ENCODE assay signal across 16 mouse cellular contexts in genomic region chr4:44224141-44224540, GRCm38 (mm10). TPM values are rescaled to one million over a fixed set of nuclear protein-coding genes. Genes with fewer than 3 reads are reported as not detected.
DNase-seq lines count a peak whose midpoint lies in the region; ATAC-seq lines count a peak whose summit lies in the region.
"Had no signal": no experiment of that assay in that cellular context is flagged by ENCODE, and none has a peak within 500 bp of the region (broad histone marks: within the 10 kb centered on the region; RNA-seq: fewer than 3 reads in every experiment).

No protein-coding gene starts in this region.

- intact Hi-C loops in left cerebral cortex, postnatal 36 days (cut with DNase I) = no loop called here

- no peak overlapping the region for H3K4me3 ChIP-seq in limb, embryonic 11.5 days (ENCODE audit: low read depth, low read length)
- H3K4me3 ChIP-seq in limb, embryonic 10.5 days = no peak overlapping the region
- no peak overlapping the region for H3K4me3 ChIP-seq in forebrain, embryonic 13.5 days
- H3K4me3 ChIP-seq: erythroblast, embryonic 14.5 days; kidney, embryonic 15.5 days; liver, embryonic 12.5 days had no signal

- WGBS in limb, embryonic 11.5 days = 46% methylated on average over 9 of the region's 9 CpGs
- WGBS in limb, embryonic 10.5 days = 50% methylated on average over 9 of the region's 9 CpGs
- WGBS in forebrain, embryonic 13.5 days = 10% methylated on average over 9 of the region's 9 CpGs

- no peaks in the 10 kb centered on the region for H3K36me3 ChIP-seq in limb, embryonic 11.5 days (ENCODE audit: control insufficient read depth, insufficient read depth, low read length)
- H3K36me3 ChIP-seq in limb, embryonic 10.5 days = no peaks in the 10 kb centered on the region
- H3K36me3 ChIP-seq in forebrain, embryonic 13.5 days (ENCODE audit: poor library complexity, severe bottlenecking) = no peaks in the 10 kb centered on the region
- H3K36me3 ChIP-seq: kidney, embryonic 15.5 days; liver, embryonic 12.5 days had no signal

- no peak for ATAC-seq in limb, embryonic 11.5 days (ENCODE audit: insufficient number of reproducible peaks, low FRiP score, low TSS enrichment, low read depth)
- peak; percentile 58; the same call in 1 of the 2 replicates for ATAC-seq in forebrain, embryonic 13.5 days
- no peak for ATAC-seq in megakaryocyte progenitor cell, adult 5-6 weeks (replicated peaks; ENCODE audit: poor library complexity)
- ATAC-seq: liver, embryonic 12.5 days had no signal

- H3K27ac ChIP-seq in limb, embryonic 11.5 days (replicated peaks; ENCODE audit: low read depth, low read length) = no peak overlapping the region
- H3K27ac ChIP-seq in limb, embryonic 10.5 days = no peak overlapping the region
- 0 out of 2 replicates have a peak overlapping the region, but pooled peaks have one; percentile 3 for H3K27ac ChIP-seq in forebrain, embryonic 13.5 days
- H3K27ac ChIP-seq: kidney, embryonic 15.5 days; liver, embryonic 12.5 days had no signal

- H3K27me3 ChIP-seq in limb, embryonic 11.5 days (ENCODE audit: control insufficient read depth, insufficient read depth, low read length) = no peaks in the 10 kb centered on the region
- H3K27me3 ChIP-seq in limb, embryonic 10.5 days (ENCODE audit: low read depth, poor library complexity, severe bottlenecking) = no peaks in the 10 kb centered on the region
- no peaks in the 10 kb centered on the region for H3K27me3 ChIP-seq in forebrain, embryonic 13.5 days
- H3K27me3 ChIP-seq: kidney, embryonic 15.5 days; liver, embryonic 12.5 days had no signal

- H3K9ac ChIP-seq in limb, embryonic 11.5 days (ENCODE audit: low read length) = no peak overlapping the region
- H3K9ac ChIP-seq in forebrain, embryonic 13.5 days = peak overlapping the region; percentile 2; the same call in 1 of the 2 replicates
- H3K9ac ChIP-seq: kidney, embryonic 15.5 days; liver, embryonic 12.5 days had no signal

- 0 out of 2 replicates have a peak, but pooled peaks cover 2% of the 10 kb centered on the region for H3K4me1 ChIP-seq in limb, embryonic 11.5 days (ENCODE audit: control insufficient read depth, insufficient read depth, low read length)
- peaks cover 15% of the 10 kb centered on the region for H3K4me1 ChIP-seq in limb, embryonic 10.5 days
- H3K4me1 ChIP-seq in forebrain, embryonic 13.5 days = peaks cover 30% of the 10 kb centered on the region

- no peak overlapping the region for H3K4me2 ChIP-seq in limb, embryonic 11.5 days (ENCODE audit: low read depth, severe bottlenecking)
- peak overlapping the region; percentile 31 for H3K4me2 ChIP-seq in forebrain, embryonic 13.5 days
- H3K4me2 ChIP-seq: heart, embryonic 11.5 days; kidney, embryonic 15.5 days; liver, embryonic 12.5 days had no signal

- no peaks in the 10 kb centered on the region for H3K9me3 ChIP-seq in limb, embryonic 11.5 days (ENCODE audit: control insufficient read depth, low read length)
- no peaks in the 10 kb centered on the region for H3K9me3 ChIP-seq in limb, embryonic 10.5 days (replicated peaks)
- H3K9me3 ChIP-seq in forebrain, embryonic 13.5 days (replicated peaks) = no peaks in the 10 kb centered on the region
- H3K9me3 ChIP-seq: kidney, embryonic 15.5 days; liver, embryonic 12.5 days had no signal

- peak; percentile 29 for DNase-seq in limb, embryonic 11.5 days (ENCODE audit: low spot score)
- DNase-seq in limb, embryonic 10.5 days (ENCODE audit: low spot score) = no peak
- DNase-seq in brain, adult 2 months (ENCODE audit: low read depth, low spot score) = peak; percentile 53
- peak; percentile 17 for DNase-seq in neural tube, embryonic 10.5 days (ENCODE audit: extremely low spot score, low spot score)
- no peak for DNase-seq in left cerebral cortex, postnatal 36 days (ENCODE audit: low spot score in 2 of 2)
- no peak for DNase-seq in urinary bladder, adult 18-20 months (ENCODE audit: low spot score in 2 of 2)
- DNase-seq: adrenal gland, postnatal 36 days; cerebellum, adult 9-10 months; right cerebral cortex, adult 18-20 months; thymus, postnatal 14 days had no signal

RNA-seq across cellular contexts. Expression of gene Rnf38, which starts 9.4 kb away (rescaled TPM):
- polyA plus RNA-seq in limb, embryonic 11.5 days (2014; fragmentation: Nextera tagmentation; extraction: Ambion mirVana) = 36.6 and 39.3 TPM in 2 replicates
- 29.0 and 30.3 TPM in 2 replicates for polyA plus RNA-seq in limb, embryonic 10.5 days (2016; fragmentation: Nextera tagmentation; extraction: Ambion mirVana)
- polyA plus RNA-seq in forebrain, embryonic 13.5 days (2015; fragmentation: Nextera tagmentation; extraction: Ambion mirVana) = 40.1 and 43.1 TPM in 2 replicates
- 10 to 100 TPM; 62.2 to 64.8 TPM for total RNA-seq in left cerebral cortex, postnatal 36 days (2021)
- 117 and 142 TPM in 2 replicates for total RNA-seq in megakaryocyte progenitor cell, adult 5-6 weeks (2015)
- 34.8 and 47.5 TPM in 2 replicates for total RNA-seq in megakaryocyte progenitor cell, adult 5-6 weeks (2017)

Comparison
In these comparisons a context has a peak if more than half of its experiments do, and no peak if none do; other contexts are left out.
1. DNase-seq: peak in limb, embryonic 11.5 days (single experiment), brain, adult 2 months (single experiment) and neural tube, embryonic 10.5 days (single experiment); none in limb, embryonic 10.5 days (single experiment), left cerebral cortex, postnatal 36 days (0 of 2) and urinary bladder, adult 18-20 months (0 of 2).